13 mouse cellular contexts compared by ENCODE assay signal in genomic region chr13:113257190-113257589, GRCm38 (mm10). TPM values are rescaled to one million over a fixed set of nuclear protein-coding genes. Genes with fewer than 3 reads are reported as not detected.
A peak's percentile ranks its signal among the peaks of the same experiment; 100 is the strongest.
DNase-seq lines count a peak whose midpoint lies in the region; ATAC-seq and TF ChIP-seq lines count a peak whose summit lies in the region.
"Had no signal": no experiment of that assay in that cellular context is flagged by ENCODE, and none has a peak within 500 bp of the region (broad histone marks: within the 10 kb centered on the region; RNA-seq: fewer than 3 reads in every experiment).

No protein-coding gene starts in this region.

- DNase-seq in CD4-positive, CD25-positive, alpha-beta regulatory T cell, adult 2 months (ENCODE audit: low read depth, low spot score), result peak; percentile 41
- DNase-seq in kidney, postnatal 0 days (ENCODE audit: low spot score), result no peak
- DNase-seq in kidney, adult 8-10 months, result no peak
- DNase-seq in A20 (ENCODE audit: low read depth, low spot score), result peak; percentile 25
- peak; percentile 54 for DNase-seq in induced T-regulatory cell, adult 2 months (ENCODE audit: low read depth)
- DNase-seq in embryo, embryonic 11 days, result no peak
- DNase-seq: kidney, postnatal 14 days had no signal

- no peak overlapping the region for H3K27ac ChIP-seq in kidney, postnatal 0 days
- H3K27ac ChIP-seq: forebrain, embryonic 10.5 days had no signal

- H3K9ac ChIP-seq in kidney, postnatal 0 days (ENCODE audit: low read depth, low read length), result no peak overlapping the region

- H3K9me3 ChIP-seq in kidney, postnatal 0 days (replicated peaks; ENCODE audit: low read length), result no peaks in the 10 kb centered on the region
- H3K9me3 ChIP-seq: forebrain, embryonic 10.5 days had no signal

- no peak overlapping the region for H3K4me3 ChIP-seq in kidney, postnatal 0 days (replicated peaks; ENCODE audit: low read depth, low read length)
- H3K4me3 ChIP-seq: forebrain, embryonic 10.5 days had no signal

- H3K36me3 ChIP-seq in kidney, postnatal 0 days (ENCODE audit: insufficient read depth, low read length), result no peaks in the 10 kb centered on the region
- H3K36me3 ChIP-seq: forebrain, embryonic 10.5 days had no signal

- no peaks in the 10 kb centered on the region for H3K4me1 ChIP-seq in kidney, postnatal 0 days (replicated peaks; ENCODE audit: insufficient read depth, low read length)
- H3K4me1 ChIP-seq: forebrain, embryonic 10.5 days had no signal

- no peak for ATAC-seq in CD4-positive, CD25-positive, alpha-beta regulatory T cell, adult 4 months
- ATAC-seq in kidney, postnatal 0 days (replicated peaks; ENCODE audit: low FRiP score, low read depth), result no peak
- ATAC-seq in activated CD4-positive, CD25-positive, alpha-beta regulatory T cell, adult 4 months, result no peak

- WGBS in kidney, postnatal 0 days, result 60% methylated on average over 5 of the region's 5 CpGs

- H3K27me3 ChIP-seq in kidney, postnatal 0 days (ENCODE audit: insufficient read depth, low read length), result no peaks in the 10 kb centered on the region

- TF ChIP-seq CTCF in kidney, postnatal 0 days (IDR thresholded peaks at IDR 0.05; ENCODE audit: low read depth), result peak; percentile 40

- no peak overlapping the region for H3K4me2 ChIP-seq in kidney, postnatal 0 days (ENCODE audit: low read length)

RNA-seq across cellular contexts. Expression of gene Gzmk, which starts 31.5 kb away (rescaled TPM):
- polyA plus RNA-seq in CD4-positive, CD25-positive, alpha-beta regulatory T cell, adult 4 months (2017; shearing (Covaris generic)), result under 1 TPM in 1 of 2 experiments, not detected in 1; 0.77 TPM
- not detected in 2 replicates for polyA plus RNA-seq in kidney, postnatal 0 days (2015; fragmentation: Nextera tagmentation; extraction: Ambion mirVana)
- polyA plus RNA-seq in activated CD4-positive, CD25-positive, alpha-beta regulatory T cell, adult 4 months (2017; shearing (Covaris generic)), result 1 to 10 TPM; 1.2 TPM
- polyA plus RNA-seq: forebrain, embryonic 10.5 days; gonadal fat pad, adult 2 months; hindbrain, embryonic 11.5 days; lung, embryonic 16.5 days had no signal

RNA-seq across cellular contexts. Expression of gene BC067074, which starts 35.8 kb away (rescaled TPM):
- not detected for polyA plus RNA-seq in CD4-positive, CD25-positive, alpha-beta regulatory T cell, adult 4 months (2017; shearing (Covaris generic))
- 4.6 and 4.8 TPM in 2 replicates for polyA plus RNA-seq in kidney, postnatal 0 days (2015; fragmentation: Nextera tagmentation; extraction: Ambion mirVana)
- not detected for polyA plus RNA-seq in activated CD4-positive, CD25-positive, alpha-beta regulatory T cell, adult 4 months (2017; shearing (Covaris generic))

RNA-seq across cellular contexts. Expression of gene Esm1, which starts 47.7 kb away (rescaled TPM):
- polyA plus RNA-seq in CD4-positive, CD25-positive, alpha-beta regulatory T cell, adult 4 months (2017; shearing (Covaris generic)), result not detected
- polyA plus RNA-seq in kidney, postnatal 0 days (2015; fragmentation: Nextera tagmentation; extraction: Ambion mirVana), result 4.3 and 5.0 TPM in 2 replicates
- polyA plus RNA-seq in activated CD4-positive, CD25-positive, alpha-beta regulatory T cell, adult 4 months (2017; shearing (Covaris generic)), result not detected

Comparison
In these comparisons a context has a peak if more than half of its experiments do, and no peak if none do; other contexts are left out.
1. DNase-seq: peak in CD4-positive, CD25-positive, alpha-beta regulatory T cell, adult 2 months (single experiment), A20 (single experiment) and induced T-regulatory cell, adult 2 months (single experiment); none in kidney, postnatal 0 days (single experiment), kidney, adult 8-10 months (0 of 2) and embryo, embryonic 11 days (single experiment).